Mouse (Mus musculus) monocyte, adult 5-6 weeks (primary cell): ENCODE data around the gene Wls. TPM values are rescaled to one million over a fixed set of nuclear protein-coding genes. Genes with fewer than 3 reads are reported as not detected.

ENCODE experiments used
- ATAC-seq: fragments of 153-309, 156-312 bp; replicated peaks from 2 replicates; pipeline ENCODE4 v1.8.0; 2017; ENCODE audit warnings: mild to moderate bottlenecking; ENCODE audit not compliant: low TSS enrichment, insufficient number of reproducible peaks, severe bottlenecking, poor library complexity, low FRiP score
- total RNA-seq: library from RNA; stranded (forward); fragments of 200-1000, 200-491, 200-594 nt; gene quantifications from 3 replicates; pipeline ENCODE4 v1.2.3, GENCODE M21; 2017

Gene Wls
- total RNA-seq, result 51.2 to 60.4 TPM (median 51.8 TPM) in 3 replicates

DNA sequence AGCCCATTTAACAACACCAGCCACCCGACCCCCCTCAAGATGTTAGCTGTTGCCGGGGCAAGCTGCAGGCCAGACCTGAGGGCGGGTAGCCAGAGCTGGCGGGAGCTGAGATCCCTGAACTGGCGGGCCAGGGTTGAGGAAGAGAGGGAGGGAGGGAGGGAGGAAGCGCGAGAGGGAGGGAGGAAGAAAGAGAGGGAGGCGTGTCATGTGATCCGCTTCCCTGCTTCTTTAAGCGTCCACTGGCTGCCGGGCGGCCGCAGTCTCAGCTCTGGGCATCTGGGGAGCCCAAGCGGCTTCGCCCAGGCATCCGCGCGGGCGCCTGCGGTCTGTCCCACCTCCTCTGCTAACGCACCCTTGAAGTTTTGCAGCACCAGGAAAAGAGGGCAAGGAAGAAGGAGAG is at the start of gene Wls:
TSS of gene Wls (plus strand) at position 192 of the 400 bp plus-strand sequence.
- ATAC-seq, result peak; percentile 38

GRCm38 (mm10) chr3:159789781-159790180 is 49.7 kb upstream of the Wls start:
- no peak for ATAC-seq

DNA sequence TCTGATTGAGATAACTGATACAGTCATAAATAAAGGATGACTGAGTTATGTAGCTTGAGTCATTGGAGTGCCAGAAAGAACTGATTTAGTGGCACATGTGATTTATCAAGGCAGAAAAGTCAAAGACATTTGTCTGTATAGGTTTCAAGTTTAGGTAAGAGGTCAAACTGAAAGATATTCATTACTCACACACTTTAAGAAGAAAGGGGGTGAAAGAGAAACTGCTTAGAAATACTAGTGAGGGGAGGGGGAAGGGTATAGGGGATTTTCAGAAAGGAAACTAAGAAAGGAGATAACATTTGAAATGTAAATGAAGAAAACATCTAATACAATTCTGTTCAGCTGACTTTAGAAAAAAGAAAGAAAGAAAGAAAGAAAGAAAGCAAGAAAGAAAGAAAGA is 7.9 kb upstream of the Wls start:
- no peak for ATAC-seq

DNA sequence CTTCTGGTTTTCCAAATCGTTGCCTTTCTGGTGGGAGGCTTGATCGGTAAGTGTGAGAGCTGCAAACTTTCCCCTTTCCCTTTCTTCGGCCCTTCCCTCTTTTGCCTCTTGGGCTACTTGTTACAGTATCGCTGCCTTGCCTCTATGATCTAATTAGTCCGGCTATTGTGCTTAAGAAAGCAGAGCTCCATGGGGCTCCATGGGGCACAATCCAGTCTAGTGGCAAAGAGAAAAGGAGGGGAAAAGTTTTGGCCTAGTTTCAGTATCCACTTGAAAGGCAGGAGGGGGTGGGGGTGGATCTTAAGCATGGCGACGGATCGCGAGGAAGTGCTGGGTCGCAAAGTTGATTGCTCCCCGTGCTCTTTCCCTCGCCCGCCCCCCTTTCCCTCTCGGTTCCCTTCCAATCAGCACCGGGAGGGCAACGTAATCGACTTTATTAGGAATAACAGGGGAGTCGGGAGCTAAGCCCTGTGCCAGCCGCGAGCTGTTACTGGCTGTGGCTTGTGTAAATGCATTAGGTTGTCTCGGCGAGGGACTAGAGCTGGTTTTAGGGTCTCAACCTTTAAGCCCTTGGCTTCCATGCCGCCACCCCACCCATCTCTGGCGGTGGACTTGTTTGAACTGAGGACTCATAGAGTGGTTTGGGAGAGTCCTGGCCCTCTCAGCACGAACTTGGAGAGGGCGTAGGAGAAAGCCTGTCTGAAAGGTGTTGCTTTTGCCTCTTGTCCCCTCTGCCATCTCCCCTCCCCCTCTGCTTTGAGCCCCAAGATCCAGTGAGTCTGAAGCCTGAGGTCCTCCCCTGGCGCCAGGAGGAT is 737 bp downstream of the Wls start:
- ATAC-seq, result peak; percentile 28

- 0 out of 2 replicates have a peak, but pooled peaks have one; percentile 13 for ATAC-seq
Observed at GRCm38 (mm10) chr3:159840817-159841390, 1.4 kb downstream of the Wls start.

GRCm38 (mm10) chr3:159841458-159841857 is 2.0 kb downstream of the Wls start:
- ATAC-seq, result 0 out of 2 replicates have a peak, but pooled peaks have one; percentile 24

- ATAC-seq, result no peak
Observed at GRCm38 (mm10) chr3:159843135-159843534, 3.7 kb downstream of the Wls start.

- no peak for ATAC-seq
Observed at GRCm38 (mm10) chr3:159847410-159848016, 8.0 kb downstream of the Wls start.

- no peak for ATAC-seq
Observed at GRCm38 (mm10) chr3:159848156-159848555, 8.7 kb downstream of the Wls start.

DNA sequence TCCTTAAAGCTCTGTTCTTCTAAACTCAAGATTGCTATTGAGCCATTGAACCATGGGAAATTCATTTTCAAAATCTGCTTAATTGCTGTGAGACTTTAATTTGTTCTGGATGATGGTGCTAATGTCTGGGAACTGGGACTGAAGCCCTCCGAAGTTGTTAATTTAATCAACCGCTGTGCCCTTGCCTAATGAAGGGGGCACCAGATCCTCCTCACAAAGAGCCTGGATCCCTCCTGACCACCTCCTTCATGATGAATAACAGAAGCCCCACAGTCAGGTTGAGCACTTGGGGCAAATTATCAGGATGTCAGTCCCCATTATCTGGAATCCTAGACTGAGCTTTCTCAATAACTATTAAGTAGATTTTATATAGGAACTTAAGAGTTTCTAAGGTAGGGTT is 12.0 kb downstream of the Wls start:
- no peak for ATAC-seq

DNA sequence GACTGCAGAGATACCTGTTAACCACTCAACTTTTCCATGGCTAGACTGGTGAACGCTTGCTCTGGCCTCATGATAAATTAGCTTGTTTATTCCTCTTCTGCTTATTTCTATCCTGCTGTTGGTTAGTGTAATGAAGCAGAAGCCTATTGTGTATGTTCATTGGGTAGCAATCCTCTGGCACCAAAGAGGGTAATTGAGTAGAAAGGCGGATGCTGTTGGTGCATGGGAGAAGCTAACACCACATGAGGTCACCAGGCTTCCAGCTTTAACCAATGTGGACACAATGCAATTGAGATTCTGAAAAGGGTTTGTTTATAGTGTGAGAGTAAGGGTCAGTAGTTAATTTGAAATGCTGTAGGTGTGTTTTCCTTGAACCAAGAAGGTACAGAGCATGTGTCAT is 12.5 kb downstream of the Wls start:
- ATAC-seq, result no peak

DNA sequence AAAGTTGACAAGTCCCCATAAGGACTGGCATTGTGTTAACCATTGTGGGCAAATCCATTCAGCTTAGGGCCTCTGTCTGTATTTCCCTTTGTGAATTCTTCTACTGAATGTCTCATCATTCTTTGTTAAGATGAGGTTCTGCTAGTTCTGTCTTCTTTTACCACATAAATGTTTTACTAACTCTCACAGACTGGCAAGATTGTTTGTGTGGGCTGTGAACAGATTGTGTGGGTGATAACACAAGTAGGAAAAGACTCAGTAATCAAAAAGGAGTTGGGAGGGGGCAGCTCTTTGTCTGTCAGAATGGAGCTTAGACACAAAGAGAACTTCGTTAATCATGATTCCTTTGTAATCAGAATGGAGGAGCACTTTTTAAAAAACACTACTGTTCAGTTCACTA is 17.6 kb downstream of the Wls start:
- ATAC-seq, result no peak

GRCm38 (mm10) chr3:159865691-159866090 is 26.2 kb downstream of the Wls start:
- no peak for ATAC-seq

DNA sequence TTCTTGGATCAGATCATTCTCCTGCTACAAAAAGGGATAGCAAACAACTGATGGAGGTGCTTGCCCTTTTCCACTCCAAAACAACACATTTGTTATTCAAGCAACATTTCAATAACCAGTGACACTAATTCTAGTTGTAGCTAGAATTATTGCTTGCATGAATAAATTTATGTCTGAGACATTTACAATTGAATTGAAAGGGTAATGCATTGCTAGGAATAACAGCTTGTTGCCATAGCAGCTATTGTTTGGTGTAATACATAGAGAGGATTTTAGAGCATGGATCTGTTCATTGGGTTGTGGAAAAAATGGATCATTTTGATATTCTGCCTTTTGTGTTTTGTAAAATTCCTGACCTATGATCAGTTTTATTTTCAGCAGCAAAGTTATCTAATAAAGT is 39.5 kb downstream of the Wls start:
- ATAC-seq, result no peak

DNA sequence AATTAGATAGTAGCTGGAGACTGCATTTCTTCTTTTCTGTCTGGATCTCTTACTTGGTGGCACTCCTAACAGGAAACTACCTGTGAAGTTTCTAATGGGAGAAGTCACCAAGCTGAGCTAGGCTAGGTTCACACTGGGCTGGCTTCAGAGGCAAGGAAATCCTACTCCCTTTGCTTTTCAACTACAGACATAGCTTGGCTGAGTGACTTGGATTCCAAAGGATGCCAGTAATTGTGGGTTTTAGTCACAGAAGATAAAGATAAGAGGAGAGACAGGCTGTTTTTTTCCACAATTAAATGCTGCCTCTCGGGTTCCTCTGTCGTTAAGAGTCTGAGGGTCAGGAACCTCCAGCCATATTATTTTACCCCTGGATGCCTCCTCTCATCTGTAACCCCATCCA is 43.9 kb downstream of the Wls start:
- ATAC-seq, result no peak

- no peak for ATAC-seq
Observed at GRCm38 (mm10) chr3:159884802-159885201, 45.3 kb downstream of the Wls start.

GRCm38 (mm10) chr3:159885271-159885670 is 45.8 kb downstream of the Wls start:
- no peak for ATAC-seq

DNA sequence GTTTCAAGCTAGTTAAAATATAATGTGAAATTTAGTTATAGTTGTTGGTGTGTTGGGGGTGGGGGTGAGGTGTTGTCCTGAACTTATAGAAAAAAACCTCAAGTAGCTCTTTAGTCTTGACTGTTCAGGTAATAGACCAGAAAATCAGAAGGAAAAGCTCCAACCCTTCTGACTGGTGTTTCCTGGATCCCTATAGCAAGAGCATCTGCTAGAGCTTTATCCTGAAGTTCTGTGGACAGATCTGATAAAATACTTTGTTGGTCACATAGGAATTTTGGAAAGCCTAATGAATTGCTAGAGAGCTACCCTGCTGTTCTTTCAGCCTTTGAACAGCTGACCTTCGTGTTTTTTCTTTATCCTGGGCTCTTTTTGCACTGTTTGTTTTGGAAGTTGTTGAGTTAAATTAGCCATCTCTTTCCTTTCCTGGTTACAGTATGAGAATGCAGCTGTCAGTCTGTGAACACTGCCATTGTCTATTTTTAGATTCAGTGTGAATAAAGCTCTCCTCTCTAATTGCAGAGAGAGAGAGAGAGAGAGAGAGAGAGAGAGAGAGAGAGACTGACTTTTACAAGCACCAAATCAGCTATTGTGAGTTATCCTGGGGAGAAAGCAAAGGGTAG is 46.4 kb downstream of the Wls start:
- no peak for ATAC-seq
